Mouse (Mus musculus) bone marrow, adult 2 months (tissue): ENCODE results near the gene Mtrf1l.

Experiments used
- CTCF ChIP-seq: fragments of 200-500 bp; IDR thresholded peaks from 2 replicates; pipeline ENCODE4 v1.5.1; 2011; ENCODE audit warnings: low read length, control low read depth; ENCODE audit not compliant: control insufficient read depth, insufficient read depth
- POLR2A ChIP-seq: fragments of 200-500 bp; IDR thresholded peaks from 2 replicates; pipeline ENCODE4 v1.6.1; 2011; ENCODE audit warnings: low read depth, mild to moderate bottlenecking, control low read depth, low read length, borderline replicate concordance; ENCODE audit not compliant: control insufficient read depth

DNA sequence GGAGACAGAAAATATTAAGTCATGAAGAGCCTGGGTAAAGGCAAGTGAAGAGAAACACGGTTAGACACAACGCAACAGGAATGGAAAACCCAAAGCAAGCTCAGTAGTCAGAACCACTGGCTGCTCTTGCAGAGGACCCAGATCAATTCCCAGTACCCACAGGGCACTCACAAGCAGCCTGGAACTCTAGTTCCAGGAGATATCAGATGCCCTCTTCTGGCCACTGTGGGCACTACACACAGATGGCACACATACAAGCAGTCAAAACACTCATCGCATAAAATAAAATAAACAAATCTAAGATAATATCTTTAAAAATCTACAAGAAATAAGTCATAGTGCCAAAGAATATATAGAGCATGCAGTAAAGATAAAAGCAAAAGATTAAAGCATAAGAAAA is 39.0 kb upstream of the Mtrf1l start:
- no peak for TF ChIP-seq CTCF
- no peak for TF ChIP-seq POLR2A
